Mouse (Mus musculus) stomach, embryonic 16.5 days (tissue): ENCODE results near the gene Tap2. TPM values are rescaled to one million over a fixed set of nuclear protein-coding genes. Genes with fewer than 3 reads are reported as not detected.

Source experiments
- ATAC-seq: fragments of 200-750 bp; cut with Nextera tagmentation; 2 replicates; pipeline ENCODE4 v1.8.0; 2017; ENCODE audit warnings: moderate number of reproducible peaks, moderate TSS enrichment; ENCODE audit not compliant: insufficient read depth, low FRiP score
- H3K27ac ChIP-seq: fragments of 300-500 bp; sonication (generic); 2 replicates; pipeline ENCODE4 v1.5.1; 2014; ENCODE audit warnings: low read length
- H3K27me3 ChIP-seq: fragments of 300-500 bp; sonication (generic); 2 replicates; pipeline ENCODE4 v1.6.1; 2014; ENCODE audit warnings: low read length, control low read depth, mixed read lengths; ENCODE audit not compliant: control insufficient read depth, insufficient read depth
- H3K36me3 ChIP-seq: fragments of 300-500 bp; sonication (generic); 2 replicates; pipeline ENCODE4 v1.6.1; 2014; ENCODE audit warnings: low read length; ENCODE audit not compliant: control insufficient read depth, insufficient read depth
- H3K4me1 ChIP-seq: fragments of 300-500 bp; sonication (generic); 2 replicates; pipeline ENCODE4 v1.6.1; 2014; ENCODE audit warnings: low read length, control low read depth, mixed read lengths; ENCODE audit not compliant: control insufficient read depth, insufficient read depth
- H3K4me2 ChIP-seq: fragments of 300-500 bp; sonication (generic); 2 replicates; pipeline ENCODE4 v1.6.1; 2014; ENCODE audit warnings: low read depth, low read length, mixed read lengths
- H3K4me3 ChIP-seq: fragments of 300-500 bp; sonication (generic); replicated peaks from 2 replicates; pipeline ENCODE4 v1.5.1; 2014; ENCODE audit warnings: mild to moderate bottlenecking, low read length
- H3K9ac ChIP-seq: fragments of 300-500 bp; sonication (generic); 2 replicates; pipeline ENCODE4 v1.6.1; 2014; ENCODE audit warnings: low read length
- H3K9me3 ChIP-seq: fragments of 300-500 bp; sonication (generic); replicated peaks from 2 replicates; pipeline ENCODE4 v1.6.1; 2016; ENCODE audit warnings: low read length, control low read depth; ENCODE audit not compliant: control insufficient read depth
- WGBS: fragments of 180-500 bp; shearing (Covaris S2); extraction: QIAGEN DNeasy Blood & Tissue Kit; methylation state at CpG from one replicate; pipeline ENCODE4 v1.1.7; 2014; 5-methylcytosine and 5-hydroxymethylcytosine counted together
- polyA plus RNA-seq: library from polyadenylated mRNA; unstranded; fragments of >200 nt; fragmentation: Nextera tagmentation; extraction: Ambion mirVana; gene quantifications from 2 replicates; pipeline ENCODE4 v1.2.1, GENCODE M21; 2015

Gene Tap2
- 7.1 and 8.4 TPM in 2 replicates for polyA plus RNA-seq

DNA sequence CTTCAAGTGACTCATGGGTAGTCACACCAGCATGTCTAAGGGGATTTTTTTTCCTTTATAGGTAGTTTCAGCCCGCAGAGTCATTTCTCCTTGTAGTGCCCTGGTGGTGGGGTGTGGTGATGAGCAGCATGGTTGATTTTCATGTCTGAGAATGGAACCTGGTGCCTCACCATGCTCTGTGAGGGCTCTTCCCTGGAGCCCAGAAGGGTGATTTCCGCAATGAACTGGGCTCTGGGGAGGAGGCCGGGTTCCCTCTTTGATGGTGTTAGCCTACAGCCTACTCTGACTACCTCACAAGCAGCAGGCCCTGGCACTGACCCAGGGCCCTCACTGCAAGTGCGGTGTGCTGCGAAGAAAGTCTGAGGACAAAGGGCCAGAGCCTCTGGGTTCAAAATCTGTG lies at the start of gene Tap2:
TSS of gene Tap2 (plus strand) at position 84 of the 400 bp plus-strand sequence.
- Histone ChIP-seq H3K27ac (no peak within 1 kb of the TSS), H3K27me3 (peaks cover 13% of the 10 kb centered on the region)
- 78% methylated on average over 5 of the region's 5 CpGs for WGBS

DNA sequence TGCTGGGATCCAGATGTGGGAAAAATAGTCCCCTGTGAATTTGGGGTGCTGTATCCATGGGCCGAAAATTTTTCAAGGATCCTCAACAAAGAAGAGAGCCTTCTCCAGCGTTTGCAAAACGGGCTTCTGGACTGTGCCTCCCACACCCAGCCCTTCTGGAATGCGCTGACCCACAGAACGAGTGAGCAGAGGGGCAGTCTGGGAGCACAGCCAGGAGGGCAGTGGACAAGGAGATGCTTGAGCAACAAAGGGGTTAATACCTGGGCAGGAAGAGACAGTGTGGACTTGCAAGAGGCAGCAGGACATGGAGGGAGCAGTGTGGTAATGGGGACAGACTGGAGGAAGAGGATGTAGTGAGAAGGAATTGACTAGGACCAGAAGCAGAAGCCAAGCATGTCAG lies 47.8 kb upstream of the Tap2 start:
- Histone ChIP-seq H3K36me3 (no peaks in the 10 kb centered on the region), H3K27ac (no peak overlapping the region), H3K9ac (no peak overlapping the region), H3K4me1 (no peaks in the 10 kb centered on the region), H3K9me3 (no peaks in the 10 kb centered on the region), H3K4me2 (no peak overlapping the region), H3K4me3 (no peak overlapping the region), H3K27me3 (no peaks in the 10 kb centered on the region)
- 47% methylated on average over 5 of the region's 5 CpGs for WGBS
- no peak for ATAC-seq

More for the DNA sequence above, at the start of gene Tap2:
- no peak for ATAC-seq
- peak within 1 kb of the TSS; percentile 84 for H3K4me3 ChIP-seq
- H3K4me2 ChIP-seq: peak within 1 kb of the TSS; percentile 98
- no peaks in the 10 kb centered on the region for H3K36me3 ChIP-seq
- H3K9ac ChIP-seq: peak within 1 kb of the TSS; percentile 81
- peaks cover 9% of the 10 kb centered on the region for H3K4me1 ChIP-seq
- no peaks in the 10 kb centered on the region for H3K9me3 ChIP-seq

DNA sequence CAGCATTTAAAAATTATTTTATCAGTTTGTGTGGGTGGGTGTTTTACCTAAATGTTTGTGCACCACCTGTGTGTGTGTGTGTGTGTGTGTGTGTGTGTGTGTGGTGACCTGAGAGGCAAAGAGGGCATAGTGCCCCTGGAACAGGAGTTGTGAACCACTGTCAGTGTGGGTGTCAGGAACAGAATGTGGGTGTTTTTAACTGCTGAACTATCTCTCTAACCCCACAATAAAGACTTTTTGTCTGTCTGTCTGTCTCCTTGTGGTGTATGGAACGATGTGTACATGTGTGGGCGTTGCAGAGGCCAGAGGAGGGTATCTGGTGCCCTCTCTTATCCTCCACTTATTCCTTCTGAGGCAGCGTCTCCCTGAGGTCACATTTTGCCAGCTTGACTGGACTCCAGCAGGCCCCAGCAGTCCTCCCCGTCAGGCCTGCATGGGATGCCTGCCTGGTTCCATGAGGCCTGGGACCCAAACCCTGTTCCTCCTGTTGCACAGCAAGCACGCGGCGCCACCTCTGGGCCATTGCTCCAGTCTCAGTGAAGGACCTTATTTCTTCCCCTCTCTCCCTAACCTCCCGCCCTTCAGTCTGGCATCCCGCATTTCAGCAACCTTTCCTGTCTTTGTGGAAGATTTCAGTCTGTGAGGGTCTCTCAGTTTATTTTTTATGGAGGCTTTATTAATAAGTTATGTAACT lies 39.0 kb upstream of the Tap2 start:
- no peaks in the 10 kb centered on the region for H3K4me1 ChIP-seq
- 45% methylated on average over 9 of the region's 9 CpGs for WGBS
- ATAC-seq: no peak

DNA sequence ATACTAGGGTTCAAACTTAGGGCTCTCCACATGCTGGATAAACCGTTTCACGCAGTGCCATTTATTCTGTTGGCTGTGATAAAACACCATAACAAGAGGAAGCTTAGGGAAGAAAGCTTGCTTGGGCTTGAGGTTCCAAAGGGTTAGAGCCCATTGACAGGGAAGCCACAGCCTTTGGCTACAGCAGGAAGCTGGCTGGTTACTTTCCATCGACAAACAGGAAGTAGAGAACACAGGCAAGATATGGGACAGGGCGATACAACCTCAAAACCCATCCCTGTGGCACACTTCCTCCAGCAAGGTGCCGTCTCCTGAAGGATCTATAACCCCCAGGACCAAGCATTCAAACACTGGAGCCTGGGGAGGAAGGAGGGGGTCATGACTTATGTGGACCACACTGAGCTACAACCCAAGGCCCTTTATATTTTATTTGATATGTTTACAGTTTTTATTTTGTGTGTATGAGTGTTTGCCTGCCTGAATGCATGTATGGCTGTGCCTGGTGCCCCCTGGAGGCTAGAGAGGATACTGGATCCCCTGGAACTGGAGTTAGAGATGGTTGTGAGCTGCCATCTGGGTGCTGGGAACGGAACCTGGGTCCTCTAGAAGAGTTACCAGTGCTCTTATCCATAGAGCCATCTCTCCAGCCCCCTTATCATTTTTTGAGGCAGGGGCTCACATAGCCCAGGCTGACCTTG lies 38.1 kb upstream of the Tap2 start:
- Histone ChIP-seq H3K4me2 (no peak overlapping the region), H3K27me3 (no peaks in the 10 kb centered on the region), H3K4me3 (no peak overlapping the region), H3K36me3 (no peaks in the 10 kb centered on the region), H3K9ac (no peak overlapping the region), H3K27ac (no peak overlapping the region), H3K4me1 (no peaks in the 10 kb centered on the region), H3K9me3 (no peaks in the 10 kb centered on the region)
- no peak for ATAC-seq
- WGBS: 75% methylated on average over 6 of the region's 6 CpGs

More for the DNA sequence above, 39.0 kb upstream of the Tap2 start:
- Histone ChIP-seq H3K4me2 (no peak overlapping the region), H3K9me3 (no peaks in the 10 kb centered on the region), H3K4me3 (no peak overlapping the region), H3K9ac (no peak overlapping the region), H3K36me3 (no peaks in the 10 kb centered on the region), H3K27ac (no peak overlapping the region), H3K27me3 (no peaks in the 10 kb centered on the region)

DNA sequence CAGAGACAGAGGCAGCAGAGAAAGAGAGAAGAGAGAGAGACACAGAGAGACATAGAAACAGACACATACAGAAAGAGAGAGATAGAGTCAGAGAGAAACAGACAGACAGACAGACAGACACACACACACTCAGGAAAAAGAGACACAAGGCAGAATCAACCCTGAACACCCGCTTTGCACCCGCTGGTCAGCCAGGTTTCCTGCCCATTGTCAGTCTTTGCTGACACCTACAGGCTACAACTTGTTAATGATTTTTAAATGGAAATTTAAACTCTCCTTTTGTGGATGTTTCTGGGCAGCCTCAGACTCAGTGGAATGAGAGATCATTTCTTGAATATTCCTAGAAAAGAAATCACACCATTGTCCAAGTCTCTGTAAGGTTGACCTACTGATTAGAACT lies 34.0 kb upstream of the Tap2 start:
- WGBS: 5% methylated on average over 2 of the region's 2 CpGs
- no peak overlapping the region for H3K9ac ChIP-seq
- ATAC-seq: peak; percentile 25; the same call in 1 of the 2 replicates

DNA sequence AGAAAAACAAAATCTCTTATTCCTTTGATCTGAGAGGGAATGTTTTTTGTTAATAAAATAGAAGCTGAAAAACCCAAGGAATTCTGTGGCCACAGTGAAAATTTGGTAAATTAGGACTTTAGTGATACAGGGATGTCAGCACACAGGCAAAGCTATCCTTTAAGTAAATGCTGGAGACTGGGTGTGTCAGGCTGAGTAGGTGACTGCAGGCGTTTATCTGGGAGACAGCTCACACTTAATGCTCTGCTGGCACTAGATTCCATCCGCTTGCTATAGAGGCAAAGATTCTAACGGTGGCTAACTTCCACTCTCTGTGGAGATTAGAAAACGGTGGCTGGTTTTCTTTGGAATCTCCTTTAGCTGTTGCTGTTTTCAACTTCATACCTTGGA lies 32.8 kb upstream of the Tap2 start:
- H3K4me3 ChIP-seq: no peak overlapping the region
- H3K9me3 ChIP-seq: no peaks in the 10 kb centered on the region
- no peak for ATAC-seq
- no peak overlapping the region for H3K9ac ChIP-seq
- no peak overlapping the region for H3K27ac ChIP-seq
- H3K27me3 ChIP-seq: no peaks in the 10 kb centered on the region
- WGBS: 20% methylated on average over 4 of the region's 4 CpGs
- no peak overlapping the region for H3K4me2 ChIP-seq
- H3K36me3 ChIP-seq: no peaks in the 10 kb centered on the region
- no peaks in the 10 kb centered on the region for H3K4me1 ChIP-seq

More for the DNA sequence above, 34.0 kb upstream of the Tap2 start:
- H3K36me3 ChIP-seq: no peaks in the 10 kb centered on the region
- no peaks in the 10 kb centered on the region for H3K27me3 ChIP-seq
- no peaks in the 10 kb centered on the region for H3K9me3 ChIP-seq
- H3K27ac ChIP-seq: no peak overlapping the region
- no peak overlapping the region for H3K4me2 ChIP-seq
- H3K4me3 ChIP-seq: no peak overlapping the region
- H3K4me1 ChIP-seq: no peaks in the 10 kb centered on the region

DNA sequence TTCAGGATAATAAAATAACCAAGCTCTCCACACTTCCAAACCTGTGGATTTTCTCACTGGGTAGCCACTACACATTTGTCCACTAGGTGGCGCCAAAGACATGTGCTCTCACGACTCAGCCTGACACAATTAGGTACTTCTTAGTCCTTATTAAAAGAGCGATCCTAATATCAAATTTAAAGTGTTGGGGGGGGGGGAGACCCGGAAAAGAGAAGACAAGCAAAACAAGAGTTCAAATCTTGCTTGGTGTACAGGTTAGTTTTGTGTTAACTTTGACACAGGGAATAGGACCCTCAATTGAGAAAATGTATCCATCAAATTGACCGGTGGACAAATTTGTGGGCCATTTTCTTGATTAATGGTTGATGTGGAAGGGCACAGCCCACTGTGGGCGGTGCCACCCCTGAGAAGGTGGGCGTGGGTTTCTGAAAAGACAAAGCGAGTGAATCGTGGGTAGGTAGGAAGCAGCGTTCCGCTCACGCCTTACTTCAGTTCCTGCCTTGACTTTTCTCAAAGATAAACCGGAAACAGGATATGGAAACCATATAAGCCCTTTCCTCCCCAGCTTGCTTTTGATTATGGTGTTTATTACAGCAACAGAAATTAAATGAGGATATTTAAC lies 32.3 kb upstream of the Tap2 start:
- 39% methylated on average over 13 of the region's 13 CpGs for WGBS
- no peaks in the 10 kb centered on the region for H3K4me1 ChIP-seq
- H3K27me3 ChIP-seq: no peaks in the 10 kb centered on the region
- no peaks in the 10 kb centered on the region for H3K9me3 ChIP-seq
- H3K27ac ChIP-seq: no peak overlapping the region
- H3K4me3 ChIP-seq: no peak overlapping the region
- no peaks in the 10 kb centered on the region for H3K36me3 ChIP-seq
- H3K9ac ChIP-seq: no peak overlapping the region
- H3K4me2 ChIP-seq: no peak overlapping the region
- ATAC-seq: no peak

DNA sequence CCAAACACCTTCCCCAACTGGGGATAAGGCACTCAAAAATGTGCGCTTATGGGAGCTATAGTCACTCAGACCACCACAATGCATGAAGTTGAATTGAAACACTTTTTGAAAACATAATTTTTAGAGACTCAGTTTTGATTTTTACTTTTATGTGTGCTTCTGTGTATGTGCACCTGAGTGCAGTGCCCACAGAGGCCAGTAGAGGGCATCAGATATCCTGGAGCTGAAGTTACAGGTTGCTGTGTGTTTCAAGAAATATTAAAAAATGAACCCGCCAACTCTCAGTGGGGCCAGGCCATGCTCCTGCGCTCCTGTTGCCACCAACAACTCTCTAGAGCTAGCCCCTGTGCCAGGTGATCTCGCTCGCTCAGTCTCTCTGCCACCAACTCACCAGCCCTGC lies 30.8 kb upstream of the Tap2 start:
- WGBS: 95% methylated on average over 5 of the region's 5 CpGs
- H3K36me3 ChIP-seq: no peaks in the 10 kb centered on the region
- H3K9me3 ChIP-seq: peaks cover 6% of the 10 kb centered on the region; the same call in 1 of the 2 replicates
- no peak for ATAC-seq
- no peak overlapping the region for H3K4me3 ChIP-seq
- H3K4me2 ChIP-seq: no peak overlapping the region
- no peak overlapping the region for H3K27ac ChIP-seq
- no peaks in the 10 kb centered on the region for H3K4me1 ChIP-seq
- no peaks in the 10 kb centered on the region for H3K27me3 ChIP-seq
- no peak overlapping the region for H3K9ac ChIP-seq

DNA sequence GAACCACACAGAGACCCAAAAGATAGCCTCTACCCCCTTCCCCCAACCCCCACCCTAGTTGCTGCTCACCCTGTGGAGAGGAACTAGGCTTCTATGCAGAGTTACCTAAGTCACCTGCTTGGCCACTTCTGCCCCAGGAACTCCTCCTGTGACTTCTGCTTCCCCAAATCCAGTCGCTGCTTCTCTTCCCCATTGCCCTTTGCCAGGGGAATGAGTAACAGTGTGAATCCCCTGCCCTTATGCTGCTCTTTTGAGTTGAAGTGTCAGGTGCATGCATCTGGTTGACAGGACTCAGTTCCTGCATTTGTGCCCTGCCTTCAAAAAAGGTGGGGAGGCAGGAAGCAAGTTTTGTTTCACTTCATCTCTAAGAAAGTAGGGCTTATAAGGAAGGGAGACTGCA lies 29.3 kb upstream of the Tap2 start:
- peaks cover 6% of the 10 kb centered on the region; the same call in 1 of the 2 replicates for H3K9me3 ChIP-seq
- H3K4me3 ChIP-seq: no peak overlapping the region
- no peak overlapping the region for H3K27ac ChIP-seq
- 58% methylated on average over 1 of the region's 1 CpGs for WGBS
- no peaks in the 10 kb centered on the region for H3K27me3 ChIP-seq
- ATAC-seq: no peak
- no peaks in the 10 kb centered on the region for H3K4me1 ChIP-seq
- H3K36me3 ChIP-seq: no peaks in the 10 kb centered on the region
- no peak overlapping the region for H3K9ac ChIP-seq
- H3K4me2 ChIP-seq: no peak overlapping the region
